Mouse (Mus musculus): ENCODE measurements around the gene Fxyd7. TPM values are rescaled to one million over a fixed set of nuclear protein-coding genes. Genes with fewer than 3 reads are reported as not detected.

The Fxyd7 gene
- polyA plus RNA-seq, 2 experiments = 14.9 to 16.2 TPM

- no peak for TF ChIP-seq POLR2A (IDR thresholded peaks at IDR 0.05; ENCODE audit: borderline replicate concordance, extremely low read depth, insufficient read depth, insufficient read length)
- Histone ChIP-seq H3K27me3 (ENCODE audit: control insufficient read depth, insufficient read depth, low read length) (no peaks in the 10 kb centered on the region), H3K9ac (ENCODE audit: low read depth, low read length, severe bottlenecking) (no peak overlapping the region), H3K4me1 (ENCODE audit: control insufficient read depth, insufficient read depth, low read length) (peaks cover 5% of the 10 kb centered on the region; the same call in 1 of the 2 replicates), H3K9me3 (ENCODE audit: control insufficient read depth, low read length) (no peaks in the 10 kb centered on the region), H3K27ac (replicated peaks; ENCODE audit: low read depth, low read length) (no peak overlapping the region), H3K4me2 (replicated peaks; ENCODE audit: low read depth, low read length, severe bottlenecking) (no peak overlapping the region), H3K4me3 (replicated peaks; ENCODE audit: low read length) (no peak overlapping the region), H3K36me3 (ENCODE audit: control insufficient read depth, insufficient read depth, low read length) (no peaks in the 10 kb centered on the region)
- 85% methylated on average over 5 of the region's 5 CpGs for WGBS
- DNase-seq (ENCODE audit: low spot score) (no peak), ATAC-seq (ENCODE audit: low FRiP score, low read depth) (no peak)
These were observed 38.3 kb downstream of the Fxyd7 start for GRCm38 (mm10) chr7:31012971-31013370.

GRCm38 (mm10) chr7:31008889-31009288 lies 42.4 kb downstream of the Fxyd7 start:
- Histone ChIP-seq H3K9ac (ENCODE audit: low read depth, low read length, severe bottlenecking) (no peak overlapping the region), H3K27ac (replicated peaks; ENCODE audit: low read depth, low read length) (no peak overlapping the region), H3K4me2 (replicated peaks; ENCODE audit: low read depth, low read length, severe bottlenecking) (no peak overlapping the region), H3K4me1 (ENCODE audit: control insufficient read depth, insufficient read depth, low read length) (no peaks in the 10 kb centered on the region), H3K36me3 (ENCODE audit: control insufficient read depth, insufficient read depth, low read length) (no peaks in the 10 kb centered on the region), H3K9me3 (ENCODE audit: control insufficient read depth, low read length) (no peaks in the 10 kb centered on the region), H3K4me3 (replicated peaks; ENCODE audit: low read length) (no peak overlapping the region), H3K27me3 (ENCODE audit: control insufficient read depth, insufficient read depth, low read length) (no peaks in the 10 kb centered on the region)
- no peak for DNase-seq (ENCODE audit: low spot score)
- no peak for TF ChIP-seq POLR2A (IDR thresholded peaks at IDR 0.05; ENCODE audit: borderline replicate concordance, extremely low read depth, insufficient read depth, insufficient read length)
- no peak for ATAC-seq (ENCODE audit: low FRiP score, low read depth)
- 19% methylated on average over 3 of the region's 3 CpGs for WGBS

- H3K9ac ChIP-seq (ENCODE audit: low read depth, low read length, severe bottlenecking) = no peak overlapping the region
- no peak overlapping the region for H3K4me3 ChIP-seq (replicated peaks; ENCODE audit: low read length)
- no peak overlapping the region for H3K4me2 ChIP-seq (replicated peaks; ENCODE audit: low read depth, low read length, severe bottlenecking)
- DNase-seq (ENCODE audit: low spot score) (no peak), ATAC-seq (ENCODE audit: low FRiP score, low read depth) (peak; percentile 32; the same call in 1 of the 2 replicates)
- no peaks in the 10 kb centered on the region for H3K9me3 ChIP-seq (ENCODE audit: control insufficient read depth, low read length)
- 70% methylated on average over 1 of the region's 1 CpGs for WGBS
- H3K27ac ChIP-seq (replicated peaks; ENCODE audit: low read depth, low read length) = no peak overlapping the region
- no peaks in the 10 kb centered on the region for H3K27me3 ChIP-seq (ENCODE audit: control insufficient read depth, insufficient read depth, low read length)
- no peak for TF ChIP-seq POLR2A (IDR thresholded peaks at IDR 0.05; ENCODE audit: borderline replicate concordance, extremely low read depth, insufficient read depth, insufficient read length)
- no peaks in the 10 kb centered on the region for H3K36me3 ChIP-seq (ENCODE audit: control insufficient read depth, insufficient read depth, low read length)
- no peaks in the 10 kb centered on the region for H3K4me1 ChIP-seq (ENCODE audit: control insufficient read depth, insufficient read depth, low read length)
These were observed 43.1 kb downstream of the Fxyd7 start for GRCm38 (mm10) chr7:31008175-31008574.

GRCm38 (mm10) chr7:31007775-31008174 lies 43.5 kb downstream of the Fxyd7 start:
- H3K9ac ChIP-seq (ENCODE audit: low read depth, low read length, severe bottlenecking) = no peak overlapping the region
- H3K4me3 ChIP-seq (replicated peaks; ENCODE audit: low read length) = no peak overlapping the region
- no peak for ATAC-seq (ENCODE audit: low FRiP score, low read depth)
- WGBS = 63% methylated on average over 1 of the region's 1 CpGs
- no peaks in the 10 kb centered on the region for H3K36me3 ChIP-seq (ENCODE audit: control insufficient read depth, insufficient read depth, low read length)
- DNase-seq (ENCODE audit: low spot score) = no peak
- H3K27ac ChIP-seq (replicated peaks; ENCODE audit: low read depth, low read length) = no peak overlapping the region
- H3K4me1 ChIP-seq (ENCODE audit: control insufficient read depth, insufficient read depth, low read length) = no peaks in the 10 kb centered on the region
- no peaks in the 10 kb centered on the region for H3K27me3 ChIP-seq (ENCODE audit: control insufficient read depth, insufficient read depth, low read length)
- no peaks in the 10 kb centered on the region for H3K9me3 ChIP-seq (ENCODE audit: control insufficient read depth, low read length)
- TF ChIP-seq POLR2A (IDR thresholded peaks at IDR 0.05; ENCODE audit: borderline replicate concordance, extremely low read depth, insufficient read depth, insufficient read length) = no peak
- H3K4me2 ChIP-seq (replicated peaks; ENCODE audit: low read depth, low read length, severe bottlenecking) = no peak overlapping the region

- no peak overlapping the region for H3K4me2 ChIP-seq (replicated peaks; ENCODE audit: low read depth, low read length, severe bottlenecking)
- H3K9ac ChIP-seq (ENCODE audit: low read depth, low read length, severe bottlenecking) = no peak overlapping the region
- no peaks in the 10 kb centered on the region for H3K36me3 ChIP-seq (ENCODE audit: control insufficient read depth, insufficient read depth, low read length)
- WGBS = 60% methylated on average over 8 of the region's 8 CpGs
- DNase-seq (ENCODE audit: low spot score) (no peak), ATAC-seq (ENCODE audit: low FRiP score, low read depth) (no peak)
- no peaks in the 10 kb centered on the region for H3K27me3 ChIP-seq (ENCODE audit: control insufficient read depth, insufficient read depth, low read length)
- no peaks in the 10 kb centered on the region for H3K9me3 ChIP-seq (ENCODE audit: control insufficient read depth, low read length)
- H3K4me3 ChIP-seq (replicated peaks; ENCODE audit: low read length) = no peak overlapping the region
- no peak for TF ChIP-seq POLR2A (IDR thresholded peaks at IDR 0.05; ENCODE audit: borderline replicate concordance, extremely low read depth, insufficient read depth, insufficient read length)
- H3K4me1 ChIP-seq (ENCODE audit: control insufficient read depth, insufficient read depth, low read length) = peaks cover 10% of the 10 kb centered on the region
- no peak overlapping the region for H3K27ac ChIP-seq (replicated peaks; ENCODE audit: low read depth, low read length)
These were observed 48.6 kb downstream of the Fxyd7 start for GRCm38 (mm10) chr7:31002650-31003049.

Data from limb, embryonic 14.5 days (tissue).